Mouse (Mus musculus) testis, adult 2 months (tissue): ENCODE results near the gene Atp6v0d1. TPM values are rescaled to one million over a fixed set of nuclear protein-coding genes. Genes with fewer than 3 reads are reported as not detected.

Source experiments
- H3K27ac ChIP-seq: fragments of 200-500 bp; 2 replicates; pipeline ENCODE4 v1.5.1; 2012; ENCODE audit warnings: low read depth, low read length; ENCODE audit not compliant: control insufficient read depth, insufficient read depth
- H3K27me3 ChIP-seq: fragments of 200-500 bp; 2 replicates; pipeline ENCODE4 v1.6.1; 2012; ENCODE audit warnings: mild to moderate bottlenecking, low read length, moderate library complexity; ENCODE audit not compliant: control insufficient read depth, insufficient read depth
- H3K36me3 ChIP-seq: fragments of 200-500 bp; 2 replicates; pipeline ENCODE4 v1.6.1; 2012; ENCODE audit warnings: mild to moderate bottlenecking, low read length; ENCODE audit not compliant: control insufficient read depth, insufficient read depth
- H3K4me1 ChIP-seq: fragments of 200-500 bp; 2 replicates; pipeline ENCODE4 v1.6.1; 2012; ENCODE audit warnings: low read length; ENCODE audit not compliant: control insufficient read depth, insufficient read depth
- H3K4me3 ChIP-seq: fragments of 200-500 bp; 2 replicates; pipeline ENCODE4 v1.5.1; 2012; ENCODE audit warnings: low read depth, mild to moderate bottlenecking, low read length, moderate library complexity, mixed read lengths; ENCODE audit not compliant: control insufficient read depth
- CTCF ChIP-seq: fragments of 200-500 bp; IDR thresholded peaks from 2 replicates; pipeline ENCODE4 v1.5.1; 2012; ENCODE audit warnings: low read depth, mild to moderate bottlenecking, inconsistent platforms, low read length, moderate library complexity; ENCODE audit not compliant: control insufficient read depth, insufficient read depth, insufficient replicate concordance
- POLR2A ChIP-seq: fragments of 200-500 bp; IDR thresholded peaks from 2 replicates; pipeline ENCODE4 v1.6.1; 2012; ENCODE audit warnings: low read depth, mild to moderate bottlenecking, inconsistent platforms, low read length, moderate library complexity; ENCODE audit not compliant: control insufficient read depth
- polyA plus RNA-seq: library from polyadenylated mRNA; depleted of rRNA; stranded (reverse); fragments of >200 nt; gene quantifications from 2 replicates; pipeline ENCODE4 v1.2.3, GENCODE M21; 2012

Atp6v0d1 gene
- polyA plus RNA-seq, 1 experiment: 47.4 TPM

DNA sequence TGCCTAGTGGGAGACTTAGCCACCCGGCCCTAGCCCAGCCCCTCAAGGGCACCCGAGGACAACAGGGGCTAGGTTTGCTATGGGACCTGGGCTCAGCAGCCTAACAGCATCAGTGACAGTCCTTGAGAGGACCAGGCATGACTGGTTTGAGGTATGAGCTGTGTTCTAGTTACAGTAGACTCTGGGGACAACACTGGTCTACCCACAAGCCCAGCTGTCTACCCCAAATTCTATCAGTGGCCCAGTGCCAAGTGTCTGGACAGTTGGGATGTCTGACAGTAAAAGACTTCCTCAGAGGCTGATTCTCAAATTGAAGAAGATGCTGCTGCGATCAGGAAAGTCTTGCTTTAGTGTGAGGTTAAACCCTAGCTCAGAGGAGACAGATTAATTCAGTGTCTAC is 20.6 kb downstream of the Atp6v0d1 start:
- H3K27ac ChIP-seq: no peak overlapping the region
- no peaks in the 10 kb centered on the region for H3K27me3 ChIP-seq
- no peak overlapping the region for H3K4me3 ChIP-seq
- TF ChIP-seq POLR2A (no peak), CTCF (no peak)
- peaks cover 2% of the 10 kb centered on the region for H3K4me1 ChIP-seq
- no peaks in the 10 kb centered on the region for H3K36me3 ChIP-seq

DNA sequence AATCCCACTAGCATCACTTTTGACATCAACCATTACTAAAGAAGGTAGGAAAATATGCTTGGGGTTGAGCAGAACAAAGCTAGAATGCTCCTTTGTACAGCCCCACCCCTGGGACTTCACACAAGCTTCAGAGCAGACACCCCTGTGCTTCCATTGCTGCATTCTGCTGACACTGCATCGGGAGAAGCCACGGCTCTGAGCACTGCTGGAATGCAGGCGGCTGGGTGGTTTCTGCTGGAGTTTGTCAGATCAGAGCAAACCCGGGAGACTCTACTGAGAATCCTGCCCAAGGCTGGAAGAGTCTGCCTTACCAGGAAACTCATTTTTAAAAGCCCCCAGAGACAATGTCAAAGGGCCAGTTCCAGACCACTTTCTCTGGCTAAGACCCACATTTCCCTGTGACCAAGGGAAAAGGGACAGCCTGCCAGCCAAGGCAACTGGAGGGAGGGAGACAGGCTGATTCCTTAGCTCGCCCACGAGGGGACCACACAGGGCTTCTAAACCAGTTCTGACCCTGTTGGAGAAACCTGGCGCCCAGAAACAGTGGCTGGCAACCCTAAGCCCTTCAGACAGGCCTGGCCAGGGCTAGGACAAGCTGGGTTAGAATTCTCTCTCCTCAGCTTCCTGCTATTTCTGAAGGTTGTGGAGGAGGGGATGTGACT is 21.2 kb downstream of the Atp6v0d1 start:
- no peak overlapping the region for H3K4me3 ChIP-seq
- no peaks in the 10 kb centered on the region for H3K36me3 ChIP-seq
- H3K27me3 ChIP-seq: no peaks in the 10 kb centered on the region
- TF ChIP-seq CTCF (no peak), POLR2A (no peak)
- H3K27ac ChIP-seq: no peak overlapping the region
- peaks cover 2% of the 10 kb centered on the region for H3K4me1 ChIP-seq

DNA sequence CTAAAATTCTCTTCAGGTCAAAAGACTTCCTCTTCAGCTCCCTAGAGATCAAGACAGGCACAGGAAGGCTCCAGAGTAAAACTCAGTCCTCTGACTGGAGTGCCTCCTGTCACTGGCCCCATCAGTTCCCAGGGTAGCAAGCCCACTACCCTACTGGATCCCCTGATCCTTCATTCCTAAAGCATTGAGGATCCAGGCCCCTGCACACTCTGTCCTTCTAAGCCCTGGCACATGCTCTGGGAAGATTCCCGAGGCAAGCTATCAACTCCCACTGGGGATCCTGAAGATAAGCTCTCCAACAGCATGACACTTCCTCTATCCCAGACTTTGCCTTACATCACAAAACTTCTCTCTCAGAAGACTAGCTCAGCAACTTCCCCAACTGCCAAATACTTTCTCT is 22.1 kb downstream of the Atp6v0d1 start:
- H3K4me3 ChIP-seq: no peak overlapping the region
- no peak overlapping the region for H3K27ac ChIP-seq
- peaks cover 2% of the 10 kb centered on the region for H3K4me1 ChIP-seq
- H3K27me3 ChIP-seq: no peaks in the 10 kb centered on the region
- no peaks in the 10 kb centered on the region for H3K36me3 ChIP-seq
- no peak for TF ChIP-seq CTCF
- TF ChIP-seq POLR2A: no peak

GRCm38 (mm10) chr8:105542808-105543207 is 23.0 kb downstream of the Atp6v0d1 start:
- Histone ChIP-seq H3K4me1 (peaks cover 2% of the 10 kb centered on the region), H3K27ac (no peak overlapping the region), H3K27me3 (no peaks in the 10 kb centered on the region), H3K36me3 (no peaks in the 10 kb centered on the region; the same call in 1 of the 2 replicates), H3K4me3 (no peak overlapping the region)
- TF ChIP-seq POLR2A (no peak), CTCF (no peak)

DNA sequence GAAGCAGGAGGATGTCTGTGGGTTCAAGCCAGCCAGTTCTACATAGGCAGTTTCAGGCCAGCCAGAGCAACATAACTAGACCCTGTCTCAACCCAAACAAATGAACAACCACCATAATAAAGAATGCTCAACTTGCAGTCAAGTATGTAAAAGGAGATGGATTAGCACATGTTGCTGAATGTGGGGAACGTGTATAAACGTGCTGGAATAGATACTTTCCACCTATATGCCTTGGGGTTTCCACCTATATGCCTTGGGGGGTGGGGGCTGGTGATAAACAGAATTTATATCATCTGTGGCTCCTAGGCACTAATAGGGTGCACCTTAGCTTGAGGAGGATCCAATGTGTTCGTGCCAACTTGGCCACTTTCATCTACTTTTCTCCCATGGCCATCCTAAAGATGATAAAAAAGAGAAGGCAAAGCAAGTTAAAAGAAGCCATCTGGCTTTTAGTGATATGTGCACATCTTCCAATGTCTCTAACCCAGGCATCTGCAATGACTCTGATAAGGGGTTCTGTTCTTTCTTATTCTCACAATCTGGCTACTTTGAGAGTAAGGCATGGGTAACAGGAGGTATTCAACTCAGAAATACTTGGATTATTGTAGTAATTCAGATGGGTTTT is 23.7 kb downstream of the Atp6v0d1 start:
- no peaks in the 10 kb centered on the region; the same call in 1 of the 2 replicates for H3K36me3 ChIP-seq
- peaks cover 2% of the 10 kb centered on the region for H3K4me1 ChIP-seq
- H3K4me3 ChIP-seq: no peak overlapping the region
- H3K27me3 ChIP-seq: no peaks in the 10 kb centered on the region
- no peak for TF ChIP-seq CTCF
- TF ChIP-seq POLR2A: no peak
- no peak overlapping the region for H3K27ac ChIP-seq

DNA sequence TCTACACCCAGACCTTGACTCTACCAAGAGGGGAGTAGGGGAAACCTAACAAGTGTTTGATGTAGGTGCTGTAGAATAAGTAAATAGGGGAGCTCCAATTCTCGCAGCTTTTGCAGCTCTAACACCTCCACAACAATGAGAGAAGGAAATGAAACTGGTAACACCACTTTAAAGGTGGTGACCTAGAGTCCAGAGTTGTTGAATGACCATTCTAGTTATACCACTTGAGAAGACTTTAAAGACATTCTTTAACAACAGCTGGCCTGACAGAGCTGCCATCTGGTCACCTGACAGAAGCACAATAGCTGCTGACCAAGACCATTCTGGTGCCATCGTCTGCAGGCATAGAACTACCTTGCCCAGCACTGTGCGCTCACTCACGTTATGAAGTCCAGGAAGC is 26.9 kb downstream of the Atp6v0d1 start:
- TF ChIP-seq CTCF (no peak), POLR2A (no peak)
- Histone ChIP-seq H3K4me3 (no peak overlapping the region), H3K36me3 (no peaks in the 10 kb centered on the region; the same call in 1 of the 2 replicates), H3K4me1 (no peaks in the 10 kb centered on the region), H3K27ac (no peak overlapping the region), H3K27me3 (no peaks in the 10 kb centered on the region)

GRCm38 (mm10) chr8:105537011-105537677 is 28.7 kb downstream of the Atp6v0d1 start:
- H3K27ac ChIP-seq: no peak overlapping the region
- H3K4me1 ChIP-seq: no peaks in the 10 kb centered on the region
- H3K4me3 ChIP-seq: no peak overlapping the region
- H3K36me3 ChIP-seq: no peaks in the 10 kb centered on the region; the same call in 1 of the 2 replicates
- TF ChIP-seq POLR2A: no peak
- no peak for TF ChIP-seq CTCF
- H3K27me3 ChIP-seq: no peaks in the 10 kb centered on the region

DNA sequence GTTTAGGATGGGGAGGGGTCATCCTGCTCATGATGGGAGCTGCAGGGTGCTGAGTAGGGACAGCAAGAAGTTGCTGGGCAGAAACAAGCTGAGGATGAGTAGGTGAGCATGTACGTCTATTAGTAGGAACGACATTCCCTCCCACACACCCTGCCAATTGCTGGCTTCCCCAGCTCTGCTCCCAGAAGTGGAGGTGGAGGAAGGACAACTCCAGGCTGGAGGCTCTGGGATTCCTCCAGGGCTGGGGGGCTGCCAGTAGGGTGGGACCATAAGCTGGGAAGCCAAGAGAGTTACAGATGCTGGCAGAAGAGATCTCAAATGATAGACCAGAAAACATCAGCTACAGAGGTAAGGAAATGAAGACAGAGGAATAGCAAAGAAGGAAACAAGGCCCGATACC is 29.3 kb downstream of the Atp6v0d1 start:
- Histone ChIP-seq H3K4me3 (no peak overlapping the region), H3K4me1 (no peaks in the 10 kb centered on the region), H3K27ac (no peak overlapping the region), H3K27me3 (no peaks in the 10 kb centered on the region), H3K36me3 (no peaks in the 10 kb centered on the region; the same call in 1 of the 2 replicates)
- TF ChIP-seq POLR2A (no peak), CTCF (no peak)
